Mouse (Mus musculus) ES-Bruce4 (cell line): ENCODE measurements around the gene Gm10837. TPM values are rescaled to one million over a fixed set of nuclear protein-coding genes. Genes with fewer than 3 reads are reported as not detected.

Source experiments
- H3K27ac ChIP-seq: 2 replicates; pipeline ENCODE4 v1.5.1; 2012; ENCODE audit warnings: low read length, inconsistent platforms; ENCODE audit not compliant: insufficient read depth
- H3K27me3 ChIP-seq: 2 replicates; pipeline ENCODE4 v1.6.1; 2012; ENCODE audit warnings: mild to moderate bottlenecking, low read length, inconsistent platforms; ENCODE audit not compliant: control insufficient read depth, poor library complexity, insufficient read depth, severe bottlenecking
- H3K36me3 ChIP-seq: 2 replicates; pipeline ENCODE4 v1.6.1; 2012; ENCODE audit warnings: inconsistent platforms, mild to moderate bottlenecking, low read length, moderate library complexity; ENCODE audit not compliant: control insufficient read depth, poor library complexity, insufficient read depth, severe bottlenecking
- H3K4me1 ChIP-seq: one replicate; pipeline ENCODE4 v1.8.1; 2011; ENCODE audit warnings: low read length; ENCODE audit not compliant: control insufficient read depth, insufficient read depth
- H3K4me3 ChIP-seq: 2 replicates; pipeline ENCODE4 v1.5.1; 2011; ENCODE audit warnings: low read depth, mild to moderate bottlenecking, low read length
- H3K9ac ChIP-seq: 2 replicates; pipeline ENCODE4 v1.6.1; 2012; ENCODE audit warnings: low read depth, mild to moderate bottlenecking, inconsistent platforms; ENCODE audit not compliant: poor library complexity, severe bottlenecking
- H3K9me3 ChIP-seq: replicated peaks from 2 replicates; pipeline ENCODE4 v1.6.1; 2012; ENCODE audit warnings: mild to moderate bottlenecking, low read length, inconsistent platforms; ENCODE audit not compliant: control insufficient read depth, poor library complexity, insufficient read depth, severe bottlenecking
- CTCF ChIP-seq: IDR thresholded peaks from one replicate; pipeline ENCODE4 v1.8.1; 2011; ENCODE audit warnings: low read depth, low read length
- EP300 ChIP-seq: IDR thresholded peaks from 2 replicates; pipeline ENCODE4 v1.6.1; 2011; ENCODE audit warnings: low read depth, low read length; ENCODE audit not compliant: insufficient read depth
- POLR2A ChIP-seq: IDR thresholded peaks from one replicate; pipeline ENCODE4 v1.8.1; 2011; ENCODE audit warnings: low read length; ENCODE audit not compliant: insufficient read depth
- polyA plus RNA-seq: library from polyadenylated mRNA; stranded (reverse); fragments of >200 nt; gene quantifications from 2 replicates; pipeline ENCODE4 v1.2.4, GENCODE M21; 2011; ENCODE audit warnings: low read depth; ENCODE audit not compliant: missing spikeins, insufficient read depth, insufficient read length

Gm10837 gene
- polyA plus RNA-seq, 1 experiment = not detected

DNA sequence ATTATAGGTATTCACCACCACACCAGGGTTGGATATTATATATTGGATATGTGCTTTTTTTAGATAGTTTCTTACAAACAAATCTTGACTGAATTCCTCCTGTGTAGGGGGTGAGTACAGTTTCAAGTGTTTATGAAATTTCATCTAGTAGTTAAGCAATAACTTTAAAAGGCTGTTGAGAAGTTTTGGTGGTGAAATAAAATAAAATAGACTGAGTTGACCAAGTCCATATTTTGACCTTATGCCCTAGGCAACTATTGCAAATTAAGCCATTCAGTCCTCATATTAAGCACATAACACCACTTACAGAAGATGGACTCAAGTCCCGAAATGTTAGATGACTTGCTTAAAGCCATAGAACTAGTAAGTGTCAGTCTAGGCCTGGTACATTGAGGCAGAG is 45.6 kb downstream of the Gm10837 start:
- H3K27ac ChIP-seq = no peak overlapping the region
- no peaks in the 10 kb centered on the region for H3K4me1 ChIP-seq
- no peaks in the 10 kb centered on the region for H3K9me3 ChIP-seq
- TF ChIP-seq EP300 = no peak
- TF ChIP-seq POLR2A = no peak
- no peak for TF ChIP-seq CTCF
- no peaks in the 10 kb centered on the region for H3K27me3 ChIP-seq
- H3K4me3 ChIP-seq = no peak overlapping the region
- H3K36me3 ChIP-seq = no peaks in the 10 kb centered on the region
- H3K9ac ChIP-seq = no peak overlapping the region

Other genes with a start within 250 kb of the Gm10837 start
- gene Gm5089, start 39.5 kb upstream of the Gm10837 start, polyA plus RNA-seq = 0.33 and 0.40 TPM in 2 replicates
- gene Zic5, start 24.9 kb upstream of the Gm10837 start, polyA plus RNA-seq = 24.8 and 26.6 TPM in 2 replicates
- gene Zic2, start 15.2 kb upstream of the Gm10837 start, polyA plus RNA-seq = 25.2 and 27.0 TPM in 2 replicates
- gene Pcca, start 43.7 kb downstream of the Gm10837 start, polyA plus RNA-seq = 25.1 and 32.7 TPM in 2 replicates